Mouse (Mus musculus): ENCODE results near the gene Rere. TPM values are rescaled to one million over a fixed set of nuclear protein-coding genes. Genes with fewer than 3 reads are reported as not detected.

Rere gene
- polyA plus RNA-seq, 1 experiment from 2014 or later = 8.3 TPM

DNA sequence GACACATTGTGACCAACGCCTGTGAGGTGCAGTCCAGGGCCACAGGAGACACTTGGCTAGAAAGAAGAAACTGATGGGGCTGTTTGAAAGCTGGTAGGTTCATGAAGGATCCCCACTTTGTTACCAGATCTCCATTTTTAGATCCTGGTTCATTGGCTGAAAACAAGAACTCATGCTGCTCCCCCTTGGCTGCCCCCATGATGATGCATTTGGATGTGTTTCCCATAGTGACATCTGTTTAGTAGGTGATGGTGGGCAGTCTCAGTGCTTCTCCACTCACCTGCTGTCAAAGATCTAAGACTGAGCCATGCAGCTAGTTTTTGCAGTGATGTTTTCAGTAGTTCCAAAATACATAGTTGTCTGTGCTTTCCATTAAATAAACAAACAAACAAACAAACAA lies 247.0 kb downstream of the Rere start:
- H3K4me3 ChIP-seq (ENCODE audit: low read depth, low read length) = no peak overlapping the region
- no peaks in the 10 kb centered on the region for H3K4me1 ChIP-seq (replicated peaks; ENCODE audit: control insufficient read depth, insufficient read depth)
- DNase-seq (ENCODE audit: low spot score) (no peak), ATAC-seq (ENCODE audit: low FRiP score, low TSS enrichment) (no peak)
- TF ChIP-seq CTCF (IDR thresholded peaks at IDR 0.05; ENCODE audit: low read depth) = no peak
- no peak for TF ChIP-seq EP300 (optimal IDR thresholded peaks at IDR 0.05)
- no peak overlapping the region for H3K4me2 ChIP-seq (replicated peaks; ENCODE audit: low read depth)
- H3K27ac ChIP-seq (replicated peaks) = no peak overlapping the region
- H3K9me3 ChIP-seq (ENCODE audit: control insufficient read depth, low read length) = no peaks in the 10 kb centered on the region
- 96% methylated on average over 1 of the region's 1 CpGs for WGBS
- H3K9ac ChIP-seq (ENCODE audit: low read length) = no peak overlapping the region
- H3K27me3 ChIP-seq (ENCODE audit: control insufficient read depth, insufficient read depth, low read length) = no peaks in the 10 kb centered on the region
- H3K36me3 ChIP-seq (ENCODE audit: control insufficient read depth, insufficient read depth, low read length) = 0 out of 2 replicates have a peak, but pooled peaks cover 2% of the 10 kb centered on the region

DNA sequence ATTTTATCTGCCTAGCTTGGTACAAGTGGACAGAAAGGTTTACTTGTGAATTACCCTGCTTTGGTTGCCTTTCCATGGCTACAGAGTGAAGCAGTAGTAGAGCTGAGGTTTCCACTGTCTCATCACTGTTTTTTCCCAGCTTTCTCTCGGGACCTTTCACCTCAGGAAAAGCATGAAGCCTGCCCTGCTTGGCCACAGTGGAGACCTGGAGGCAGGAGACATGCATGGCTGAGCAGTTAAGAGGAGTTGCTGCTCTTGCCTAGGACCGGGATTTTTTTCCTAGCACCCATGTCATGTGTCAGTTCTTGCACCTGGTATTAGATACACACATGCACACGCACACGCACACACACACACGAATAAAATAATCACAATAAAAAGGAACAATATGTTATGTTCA lies 247.4 kb downstream of the Rere start:
- no peaks in the 10 kb centered on the region for H3K9me3 ChIP-seq (ENCODE audit: control insufficient read depth, low read length)
- no peaks in the 10 kb centered on the region for H3K27me3 ChIP-seq (ENCODE audit: control insufficient read depth, insufficient read depth, low read length)
- no peak overlapping the region for H3K4me2 ChIP-seq (replicated peaks; ENCODE audit: low read depth)
- ATAC-seq (ENCODE audit: low FRiP score, low TSS enrichment) (no peak), DNase-seq (ENCODE audit: low spot score) (no peak)
- no peak overlapping the region for H3K4me3 ChIP-seq (ENCODE audit: low read depth, low read length)
- H3K4me1 ChIP-seq (replicated peaks; ENCODE audit: control insufficient read depth, insufficient read depth) = no peaks in the 10 kb centered on the region
- no peak overlapping the region for H3K27ac ChIP-seq (replicated peaks)
- 0 out of 2 replicates have a peak, but pooled peaks cover 2% of the 10 kb centered on the region for H3K36me3 ChIP-seq (ENCODE audit: control insufficient read depth, insufficient read depth, low read length)
- no peak overlapping the region for H3K9ac ChIP-seq (ENCODE audit: low read length)
- TF ChIP-seq CTCF (IDR thresholded peaks at IDR 0.05; ENCODE audit: low read depth) (no peak), EP300 (optimal IDR thresholded peaks at IDR 0.05) (no peak)
- 93% methylated on average over 5 of the region's 5 CpGs for WGBS

DNA sequence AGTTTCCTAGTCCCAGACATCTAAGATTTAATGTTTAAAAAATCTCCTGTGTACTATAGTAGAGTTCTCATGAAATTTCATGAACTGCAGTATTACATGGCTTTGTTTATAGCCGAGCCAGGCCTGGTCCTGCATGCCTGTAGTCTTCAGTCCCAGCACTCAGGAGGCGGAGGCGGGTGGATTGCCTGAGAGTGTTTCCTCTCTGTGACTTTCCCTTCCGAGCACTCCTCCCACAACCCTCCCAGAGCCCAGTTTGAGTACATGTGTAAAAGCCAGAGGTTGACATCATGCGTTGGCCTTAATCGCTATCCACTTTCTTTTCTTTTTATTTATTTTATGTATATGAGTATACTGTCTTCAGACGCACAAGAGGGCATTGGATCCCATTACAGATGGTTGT lies 250.4 kb downstream of the Rere start:
- Histone ChIP-seq H3K27me3 (ENCODE audit: control insufficient read depth, insufficient read depth, low read length) (no peaks in the 10 kb centered on the region), H3K4me3 (ENCODE audit: low read depth, low read length) (no peak overlapping the region), H3K9ac (ENCODE audit: low read length) (no peak overlapping the region), H3K36me3 (ENCODE audit: control insufficient read depth, insufficient read depth, low read length) (peaks cover 2% of the 10 kb centered on the region; the same call in 1 of the 2 replicates), H3K27ac (replicated peaks) (no peak overlapping the region), H3K4me2 (replicated peaks; ENCODE audit: low read depth) (no peak overlapping the region), H3K9me3 (ENCODE audit: control insufficient read depth, low read length) (no peaks in the 10 kb centered on the region), H3K4me1 (replicated peaks; ENCODE audit: control insufficient read depth, insufficient read depth) (no peaks in the 10 kb centered on the region)
- WGBS = 69% methylated on average over 7 of the region's 7 CpGs
- DNase-seq (ENCODE audit: low spot score) (no peak), ATAC-seq (ENCODE audit: low FRiP score, low TSS enrichment) (no peak)
- TF ChIP-seq EP300 (optimal IDR thresholded peaks at IDR 0.05) (no peak), CTCF (IDR thresholded peaks at IDR 0.05; ENCODE audit: low read depth) (no peak)

DNA sequence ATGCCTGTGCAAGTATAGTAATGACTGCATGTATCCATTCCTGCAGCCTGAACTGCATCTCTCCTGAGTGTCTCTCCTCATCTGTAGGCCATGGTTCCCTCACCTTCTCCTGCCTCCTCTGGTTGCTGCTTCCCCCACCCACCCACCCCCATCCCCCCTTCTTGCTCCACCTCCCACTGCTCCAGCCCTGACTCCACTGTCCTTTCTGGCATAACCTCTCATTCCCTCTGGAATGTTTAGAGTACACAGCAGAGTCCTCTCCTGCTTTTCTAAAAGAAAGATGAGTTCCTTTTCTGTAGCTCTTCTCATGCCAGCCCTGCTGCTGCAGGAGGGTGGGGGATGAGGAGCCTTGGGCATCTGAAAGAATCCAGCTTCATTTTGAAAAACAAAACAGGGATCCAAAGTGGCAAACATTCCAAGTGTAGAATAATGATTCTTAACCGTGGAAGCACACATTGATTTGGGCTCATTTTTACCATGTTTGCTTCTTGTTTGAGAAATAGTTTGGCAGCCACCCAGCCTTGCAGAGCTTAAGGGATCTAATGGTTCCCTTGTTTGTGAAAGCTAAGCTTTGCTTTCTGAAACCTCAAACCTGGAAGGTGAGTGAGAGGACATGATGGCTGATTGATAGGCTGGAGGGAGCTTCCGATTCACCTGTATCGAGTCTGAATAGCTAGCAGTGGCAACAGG lies 255.5 kb downstream of the Rere start:
- no peak overlapping the region for H3K4me2 ChIP-seq (replicated peaks; ENCODE audit: low read depth)
- DNase-seq (ENCODE audit: low spot score) (no peak), ATAC-seq (ENCODE audit: low FRiP score, low TSS enrichment) (no peak)
- TF ChIP-seq CTCF (IDR thresholded peaks at IDR 0.05; ENCODE audit: low read depth) (no peak), EP300 (optimal IDR thresholded peaks at IDR 0.05) (no peak)
- WGBS = 31% methylated on average over 3 of the region's 3 CpGs
- H3K27me3 ChIP-seq (ENCODE audit: control insufficient read depth, insufficient read depth, low read length) = no peaks in the 10 kb centered on the region
- no peaks in the 10 kb centered on the region for H3K4me1 ChIP-seq (replicated peaks; ENCODE audit: control insufficient read depth, insufficient read depth)
- no peaks in the 10 kb centered on the region for H3K9me3 ChIP-seq (ENCODE audit: control insufficient read depth, low read length)
- H3K27ac ChIP-seq (replicated peaks) = peak overlapping the region; percentile 67
- H3K9ac ChIP-seq (ENCODE audit: low read length) = no peak overlapping the region
- H3K36me3 ChIP-seq (ENCODE audit: control insufficient read depth, insufficient read depth, low read length) = no peaks in the 10 kb centered on the region; the same call in 1 of the 2 replicates
- H3K4me3 ChIP-seq (ENCODE audit: low read depth, low read length) = no peak overlapping the region

DNA sequence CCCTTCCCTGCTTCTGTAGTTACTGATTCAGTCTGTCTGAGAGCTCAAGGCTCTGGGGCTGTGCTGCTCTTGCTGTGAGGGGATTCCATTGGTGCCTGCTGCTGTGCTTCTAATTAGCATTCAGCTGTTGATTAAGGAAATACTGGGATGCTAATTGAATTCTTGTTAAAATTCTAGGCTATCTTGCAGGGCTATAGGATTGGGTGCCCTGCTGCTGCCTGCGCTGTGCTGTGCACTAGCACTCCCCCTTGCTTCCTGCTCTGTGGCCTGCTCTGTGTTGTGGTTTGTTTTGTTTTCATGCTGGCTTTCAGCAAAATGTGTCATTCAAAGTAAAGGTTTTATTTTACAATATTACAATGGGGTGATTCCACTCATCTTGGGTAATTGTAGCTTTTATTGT lies 258.4 kb downstream of the Rere start:
- TF ChIP-seq EP300 (optimal IDR thresholded peaks at IDR 0.05) = no peak
- no peak for TF ChIP-seq CTCF (IDR thresholded peaks at IDR 0.05; ENCODE audit: low read depth)
- no peak overlapping the region for H3K4me3 ChIP-seq (ENCODE audit: low read depth, low read length)
- no peak overlapping the region for H3K9ac ChIP-seq (ENCODE audit: low read length)
- no peaks in the 10 kb centered on the region for H3K27me3 ChIP-seq (ENCODE audit: control insufficient read depth, insufficient read depth, low read length)
- no peaks in the 10 kb centered on the region; the same call in 1 of the 2 replicates for H3K36me3 ChIP-seq (ENCODE audit: control insufficient read depth, insufficient read depth, low read length)
- DNase-seq (ENCODE audit: low spot score) (no peak), ATAC-seq (ENCODE audit: low FRiP score, low TSS enrichment) (no peak)
- H3K9me3 ChIP-seq (ENCODE audit: control insufficient read depth, low read length) = no peaks in the 10 kb centered on the region
- no peak overlapping the region for H3K4me2 ChIP-seq (replicated peaks; ENCODE audit: low read depth)
- no peaks in the 10 kb centered on the region for H3K4me1 ChIP-seq (replicated peaks; ENCODE audit: control insufficient read depth, insufficient read depth)
- no peak overlapping the region for H3K27ac ChIP-seq (replicated peaks)
- WGBS = 90% methylated on average over 1 of the region's 1 CpGs

DNA sequence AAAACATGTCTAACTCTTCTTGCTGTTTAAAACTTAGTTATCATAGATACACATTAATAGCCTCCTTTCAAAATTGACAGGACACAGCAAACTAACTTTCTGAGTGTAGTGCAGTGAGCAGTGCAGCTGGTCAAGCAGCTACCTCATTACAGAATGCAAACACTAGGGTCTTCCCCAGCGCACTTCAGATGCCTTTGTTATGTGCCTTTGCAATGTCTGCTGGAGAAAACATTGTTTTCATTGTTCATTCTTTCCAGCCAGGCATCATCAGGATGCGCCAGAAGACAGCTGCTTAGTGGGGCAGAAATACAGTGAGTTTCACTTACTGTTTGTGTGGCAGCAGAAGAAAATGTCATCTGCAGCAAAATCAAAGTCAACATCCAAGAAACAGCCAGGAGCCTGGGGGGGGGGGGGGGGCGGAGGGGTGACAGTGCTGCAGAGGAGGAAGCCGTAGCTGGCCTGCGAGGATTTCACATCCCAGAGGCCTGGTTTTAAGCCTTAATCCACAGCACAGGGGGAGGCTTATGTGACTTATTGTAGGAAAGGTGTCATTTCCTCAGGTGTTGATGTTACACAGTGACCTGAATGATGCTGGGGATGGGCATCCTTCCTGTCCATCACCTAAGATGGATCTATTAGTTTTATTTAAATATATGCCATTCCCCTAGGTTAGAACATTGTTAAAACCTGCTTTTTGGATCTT lies 259.1 kb downstream of the Rere start:
- DNase-seq (ENCODE audit: low spot score) (no peak), ATAC-seq (ENCODE audit: low FRiP score, low TSS enrichment) (no peak)
- TF ChIP-seq CTCF (IDR thresholded peaks at IDR 0.05; ENCODE audit: low read depth) (no peak), EP300 (optimal IDR thresholded peaks at IDR 0.05) (no peak)
- 59% methylated on average over 4 of the region's 5 CpGs for WGBS
- Histone ChIP-seq H3K4me1 (replicated peaks; ENCODE audit: control insufficient read depth, insufficient read depth) (no peaks in the 10 kb centered on the region), H3K9ac (ENCODE audit: low read length) (no peak overlapping the region), H3K4me3 (ENCODE audit: low read depth, low read length) (no peak overlapping the region), H3K27me3 (ENCODE audit: control insufficient read depth, insufficient read depth, low read length) (no peaks in the 10 kb centered on the region), H3K27ac (replicated peaks) (no peak overlapping the region), H3K9me3 (ENCODE audit: control insufficient read depth, low read length) (no peaks in the 10 kb centered on the region), H3K36me3 (ENCODE audit: control insufficient read depth, insufficient read depth, low read length) (no peaks in the 10 kb centered on the region; the same call in 1 of the 2 replicates), H3K4me2 (replicated peaks; ENCODE audit: low read depth) (no peak overlapping the region)
